Mouse (Mus musculus) myocyte (in vitro differentiated cells): Measurements from ENCODE around the gene Bmpr2. TPM values are rescaled to one million over a fixed set of nuclear protein-coding genes. Genes with fewer than 3 reads are reported as not detected.

Experiments
- H3K27me3 ChIP-seq: one replicate; pipeline ENCODE4 v1.6.1; 2011; ENCODE audit not compliant: control insufficient read depth, insufficient read depth, insufficient read length
- H3K36me3 ChIP-seq: one replicate; pipeline ENCODE4 v1.6.1; 2011; ENCODE audit not compliant: control insufficient read depth, insufficient read depth
- H3K4me2 ChIP-seq: one replicate; pipeline ENCODE4 v1.6.1; 2011; ENCODE audit warnings: low read depth, control low read depth
- H3K4me3 ChIP-seq: one replicate; pipeline ENCODE4 v1.5.1; 2011; ENCODE audit warnings: mild to moderate bottlenecking, control low read depth, moderate library complexity
- H3K79me2 ChIP-seq: one replicate; pipeline ENCODE4 v1.6.1; 2011; ENCODE audit not compliant: control insufficient read depth, insufficient read depth
- H3ac ChIP-seq: one replicate; pipeline ENCODE4 v1.6.1; 2011; ENCODE audit not compliant: control insufficient read depth, insufficient read length
- CEBPB ChIP-seq: IDR thresholded peaks from 2 replicates; pipeline ENCODE4 v1.6.1; 2011; ENCODE audit warnings: mild to moderate bottlenecking, moderate library complexity; ENCODE audit not compliant: poor library complexity, insufficient read depth, severe bottlenecking
- E2F4 ChIP-seq: IDR thresholded peaks from one replicate; pipeline ENCODE4 v1.6.1; 2011; ENCODE audit warnings: mild to moderate bottlenecking, control low read depth, moderate library complexity; ENCODE audit not compliant: insufficient read depth
- MAX ChIP-seq: IDR thresholded peaks from one replicate; pipeline ENCODE4 v1.6.1; 2011; ENCODE audit warnings: low read depth, mild to moderate bottlenecking, control low read depth
- MYOD1 ChIP-seq, 3 experiments: IDR thresholded peaks; one replicate each; pipeline ENCODE4 v1.6.1; 2011; ENCODE audit warnings: control low read depth in 2 of 3, low read depth in 2 of 3, mild to moderate bottlenecking in 2 of 3, moderate library complexity in 1 of 3; ENCODE audit not compliant: insufficient read length in 2 of 3, control insufficient read depth in 1 of 3
- MYOG ChIP-seq, 3 experiments: IDR thresholded peaks; one replicate each; pipeline ENCODE4 v1.6.1; 2011; ENCODE audit warnings: control low read depth in 2 of 3, low read depth in 2 of 3, mild to moderate bottlenecking in 2 of 3; ENCODE audit not compliant: insufficient read length in 2 of 3, control insufficient read depth in 1 of 3, insufficient read depth in 1 of 3
- POLR2A ChIP-seq: IDR thresholded peaks from one replicate; pipeline ENCODE4 v1.6.1; 2011; ENCODE audit warnings: low read depth, mild to moderate bottlenecking, control low read depth, moderate library complexity; ENCODE audit not compliant: insufficient read length
- POLR2AphosphoS2 ChIP-seq: IDR thresholded peaks from one replicate; pipeline ENCODE4 v1.6.1; 2011; ENCODE audit warnings: low read depth, control low read depth; ENCODE audit not compliant: insufficient read length
- REST ChIP-seq: IDR thresholded peaks from one replicate; pipeline ENCODE4 v1.6.1; 2011; ENCODE audit warnings: mild to moderate bottlenecking, control low read depth, moderate library complexity; ENCODE audit not compliant: insufficient read depth, insufficient read length
- SRF ChIP-seq: IDR thresholded peaks from one replicate; pipeline ENCODE4 v1.6.1; 2011; ENCODE audit warnings: low read depth; ENCODE audit not compliant: control insufficient read depth, insufficient read length
- TCF12 ChIP-seq: IDR thresholded peaks from one replicate; pipeline ENCODE4 v1.6.1; 2011; ENCODE audit warnings: mild to moderate bottlenecking, control low read depth; ENCODE audit not compliant: poor library complexity, insufficient read depth, severe bottlenecking
- TCF3 ChIP-seq: IDR thresholded peaks from one replicate; pipeline ENCODE4 v1.6.1; 2011; ENCODE audit warnings: low read depth, control low read depth; ENCODE audit not compliant: insufficient read length
- USF1 ChIP-seq: IDR thresholded peaks from one replicate; pipeline ENCODE4 v1.6.1; 2011; ENCODE audit warnings: low read depth, mild to moderate bottlenecking, control low read depth, moderate library complexity
- polyA plus RNA-seq: library from polyadenylated mRNA; unstranded; fragments of >200 nt; fragmentation: generic; extraction: Trizol; gene quantifications from one replicate; pipeline ENCODE4 v1.2.1, GENCODE M21; 2012; ENCODE audit warnings: missing spikeins

The Bmpr2 gene
- polyA plus RNA-seq, 1 experiment = 5.1 TPM

DNA sequence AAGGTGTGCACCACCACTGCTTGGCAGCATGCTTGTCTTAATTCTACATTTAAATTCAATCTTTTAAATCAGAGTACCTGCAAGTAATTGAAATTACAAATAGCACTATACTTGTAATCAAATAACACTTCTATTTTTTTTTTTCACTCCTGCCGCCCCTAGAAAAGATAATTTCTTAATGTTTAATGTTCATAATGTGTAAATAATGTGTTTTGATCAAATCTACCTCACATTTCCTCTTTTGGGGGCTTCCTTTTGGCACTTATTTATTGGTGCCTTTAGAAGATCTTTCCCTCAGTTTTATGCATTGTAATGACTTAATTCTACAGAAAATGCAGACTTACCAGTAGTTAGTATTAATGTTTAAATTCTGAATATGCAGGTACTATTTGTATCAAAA, 160.5 kb downstream of the Bmpr2 start:
- Histone ChIP-seq H3K4me3 (no peak overlapping the region), H3K27me3 (no peaks in the 10 kb centered on the region), H3K4me2 (no peak overlapping the region), H3K79me2 (peaks cover 49% of the 10 kb centered on the region), H3K36me3 (no peaks in the 10 kb centered on the region), H3ac (no peak overlapping the region)
- no peak for TF ChIP-seq POLR2AphosphoS2
- no peak for TF ChIP-seq TCF12
- TF ChIP-seq USF1 = no peak
- no peak for TF ChIP-seq SRF
- TF ChIP-seq MYOD1 (IDR thresholded peaks at IDR 0.05; ENCODE audit: control insufficient read depth in 1 of 3, insufficient read length in 2 of 3, low read depth in 2 of 3) = no peak
- TF ChIP-seq MAX = no peak
- no peak for TF ChIP-seq E2F4
- TF ChIP-seq CEBPB = no peak
- no peak for TF ChIP-seq POLR2A
- TF ChIP-seq REST = no peak
- no peak for TF ChIP-seq TCF3
- TF ChIP-seq MYOG (IDR thresholded peaks at IDR 0.05; ENCODE audit: control insufficient read depth in 1 of 3, insufficient read depth in 1 of 3, insufficient read length in 2 of 3, low read depth in 2 of 3) = no peak

DNA sequence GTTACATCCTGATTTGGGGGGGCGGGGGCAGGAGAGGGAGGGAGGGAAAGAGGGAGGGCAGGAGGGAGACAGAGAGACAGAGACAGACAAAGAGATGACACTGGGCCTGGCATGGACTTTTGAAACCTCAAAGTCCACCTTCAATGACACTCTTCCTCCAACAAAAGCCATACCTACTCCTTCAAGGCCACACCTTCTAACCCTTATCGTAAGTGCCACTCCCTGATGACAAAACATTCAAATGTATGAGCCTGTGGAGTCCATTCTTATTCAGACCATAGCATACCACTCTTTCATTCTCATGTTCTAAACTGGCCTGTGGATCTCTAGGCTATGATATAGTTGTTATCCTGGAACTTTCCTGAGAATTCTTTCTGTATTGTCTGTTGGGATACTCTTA, 161.2 kb downstream of the Bmpr2 start:
- H3K27me3 ChIP-seq = no peaks in the 10 kb centered on the region
- no peak overlapping the region for H3ac ChIP-seq
- TF ChIP-seq REST (no peak), E2F4 (no peak), CEBPB (no peak), MAX (no peak), MYOG (IDR thresholded peaks at IDR 0.05; ENCODE audit: control insufficient read depth in 1 of 3, insufficient read depth in 1 of 3, insufficient read length in 2 of 3, low read depth in 2 of 3) (no peak), TCF12 (no peak)
- no peak overlapping the region for H3K4me3 ChIP-seq
- H3K4me2 ChIP-seq = no peak overlapping the region
- peaks cover 42% of the 10 kb centered on the region for H3K79me2 ChIP-seq
- no peaks in the 10 kb centered on the region for H3K36me3 ChIP-seq

DNA sequence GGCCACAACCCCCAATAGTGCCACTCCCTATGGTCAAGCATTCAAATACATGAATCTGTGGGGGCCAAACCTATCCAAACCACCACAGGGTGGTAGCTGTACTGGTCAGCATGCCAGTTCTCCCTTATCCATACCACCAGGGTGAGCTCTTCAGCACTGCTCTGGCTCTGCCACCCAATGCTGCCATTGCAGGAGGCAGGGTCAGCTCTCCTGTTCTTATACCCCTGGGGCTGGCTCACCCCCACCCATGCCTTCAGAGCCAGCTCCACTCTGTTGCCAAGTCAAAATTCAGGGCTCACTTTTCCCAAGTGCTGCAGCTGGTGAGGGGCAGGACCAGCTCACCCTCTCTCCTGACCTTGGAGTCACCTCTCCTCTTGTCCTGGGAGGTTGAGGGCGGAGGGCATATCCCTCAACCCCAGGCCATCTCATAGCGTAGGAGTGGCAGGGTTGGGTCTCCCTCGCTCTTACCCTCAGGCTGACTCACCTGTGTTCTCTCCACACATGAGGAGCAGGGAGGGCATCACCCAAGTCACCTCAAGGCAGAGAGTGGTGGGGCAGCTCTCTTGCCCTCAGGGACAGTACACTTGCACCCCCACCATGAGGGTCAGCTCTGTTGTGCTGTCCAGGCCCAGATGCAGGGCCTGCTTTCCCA, 162.9 kb downstream of the Bmpr2 start:
- no peaks in the 10 kb centered on the region for H3K27me3 ChIP-seq

DNA sequence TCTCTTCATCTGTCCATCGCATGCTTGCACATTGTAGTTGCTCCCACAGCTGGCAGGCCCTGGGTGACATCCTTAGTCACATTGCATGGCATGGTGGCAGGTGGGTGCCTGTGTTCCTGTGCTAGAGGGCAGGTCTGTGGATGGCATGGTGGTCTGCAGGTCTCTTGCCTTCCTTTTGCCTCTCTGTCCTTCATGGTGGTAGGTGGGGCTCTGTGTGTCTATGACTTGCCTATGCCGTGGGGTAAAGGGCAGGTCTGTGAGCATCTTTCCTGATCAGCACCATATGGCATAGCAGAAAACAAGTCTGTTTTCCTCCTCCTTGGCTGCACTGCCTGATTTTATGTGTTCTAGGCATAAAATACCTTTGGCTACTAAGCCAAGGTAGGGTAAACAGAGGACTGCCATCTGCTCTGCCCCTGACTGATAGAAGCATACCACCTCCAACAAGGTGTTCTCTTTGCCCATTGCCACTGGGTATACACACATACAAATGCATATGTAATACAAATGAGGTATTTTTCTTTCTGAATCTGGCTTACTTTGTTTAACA, 164.0 kb downstream of the Bmpr2 start:
- TF ChIP-seq SRF = no peak
- no peak for TF ChIP-seq CEBPB
- no peak for TF ChIP-seq USF1
- TF ChIP-seq TCF3 = no peak
- no peak for TF ChIP-seq MAX
- TF ChIP-seq MYOD1 (IDR thresholded peaks at IDR 0.05; ENCODE audit: control insufficient read depth in 1 of 3, insufficient read length in 2 of 3, low read depth in 2 of 3) = no peak
- TF ChIP-seq REST = no peak
- no peak for TF ChIP-seq E2F4
- no peak for TF ChIP-seq TCF12
- no peak for TF ChIP-seq POLR2A
- Histone ChIP-seq H3K4me3 (no peak overlapping the region), H3K27me3 (no peaks in the 10 kb centered on the region), H3K36me3 (no peaks in the 10 kb centered on the region), H3ac (no peak overlapping the region), H3K4me2 (no peak overlapping the region), H3K79me2 (peaks cover 37% of the 10 kb centered on the region)

More for the DNA sequence above, 162.9 kb downstream of the Bmpr2 start:
- no peak overlapping the region for H3K4me2 ChIP-seq
- H3K79me2 ChIP-seq = peaks cover 34% of the 10 kb centered on the region
- no peak overlapping the region for H3ac ChIP-seq
- TF ChIP-seq SRF (no peak), MAX (no peak), MYOD1 (IDR thresholded peaks at IDR 0.05; ENCODE audit: control insufficient read depth in 1 of 3, insufficient read length in 2 of 3, low read depth in 2 of 3) (no peak), MYOG (IDR thresholded peaks at IDR 0.05; ENCODE audit: control insufficient read depth in 1 of 3, insufficient read depth in 1 of 3, insufficient read length in 2 of 3, low read depth in 2 of 3) (no peak), CEBPB (no peak), TCF12 (no peak)
- no peaks in the 10 kb centered on the region for H3K36me3 ChIP-seq
- no peak overlapping the region for H3K4me3 ChIP-seq

Other genes starting within 250 kb of the Bmpr2 start
- gene Gm973, start 247.1 kb upstream of the Bmpr2 start, polyA plus RNA-seq = not detected
- gene Sumo1, start 92.6 kb upstream of the Bmpr2 start, polyA plus RNA-seq = 82.8 TPM
- 56.9 TPM for gene Nop58, start 78.4 kb upstream of the Bmpr2 start, polyA plus RNA-seq
- gene Fam117b, start 149.6 kb downstream of the Bmpr2 start, polyA plus RNA-seq = 4.3 TPM